Mouse (Mus musculus) myocyte (in vitro differentiated cells): Measurements from ENCODE around the gene Cfap299. TPM values are rescaled to one million over a fixed set of nuclear protein-coding genes. Genes with fewer than 3 reads are reported as not detected.

Experiments
- H3K27me3 ChIP-seq: one replicate; pipeline ENCODE4 v1.6.1; 2011; ENCODE audit not compliant: control insufficient read depth, insufficient read depth, insufficient read length
- H3K36me3 ChIP-seq: one replicate; pipeline ENCODE4 v1.6.1; 2011; ENCODE audit not compliant: control insufficient read depth, insufficient read depth
- H3K4me2 ChIP-seq: one replicate; pipeline ENCODE4 v1.6.1; 2011; ENCODE audit warnings: low read depth, control low read depth
- H3K4me3 ChIP-seq: one replicate; pipeline ENCODE4 v1.5.1; 2011; ENCODE audit warnings: mild to moderate bottlenecking, control low read depth, moderate library complexity
- H3K79me2 ChIP-seq: one replicate; pipeline ENCODE4 v1.6.1; 2011; ENCODE audit not compliant: control insufficient read depth, insufficient read depth
- H3ac ChIP-seq: one replicate; pipeline ENCODE4 v1.6.1; 2011; ENCODE audit not compliant: control insufficient read depth, insufficient read length
- CEBPB ChIP-seq: IDR thresholded peaks from 2 replicates; pipeline ENCODE4 v1.6.1; 2011; ENCODE audit warnings: mild to moderate bottlenecking, moderate library complexity; ENCODE audit not compliant: poor library complexity, insufficient read depth, severe bottlenecking
- E2F4 ChIP-seq: IDR thresholded peaks from one replicate; pipeline ENCODE4 v1.6.1; 2011; ENCODE audit warnings: mild to moderate bottlenecking, control low read depth, moderate library complexity; ENCODE audit not compliant: insufficient read depth
- MAX ChIP-seq: IDR thresholded peaks from one replicate; pipeline ENCODE4 v1.6.1; 2011; ENCODE audit warnings: low read depth, mild to moderate bottlenecking, control low read depth
- MYOD1 ChIP-seq, 3 experiments: IDR thresholded peaks; one replicate each; pipeline ENCODE4 v1.6.1; 2011; ENCODE audit warnings: control low read depth in 2 of 3, low read depth in 2 of 3, mild to moderate bottlenecking in 2 of 3, moderate library complexity in 1 of 3; ENCODE audit not compliant: insufficient read length in 2 of 3, control insufficient read depth in 1 of 3
- MYOG ChIP-seq, 3 experiments: IDR thresholded peaks; one replicate each; pipeline ENCODE4 v1.6.1; 2011; ENCODE audit warnings: control low read depth in 2 of 3, low read depth in 2 of 3, mild to moderate bottlenecking in 2 of 3; ENCODE audit not compliant: insufficient read length in 2 of 3, control insufficient read depth in 1 of 3, insufficient read depth in 1 of 3
- POLR2A ChIP-seq: IDR thresholded peaks from one replicate; pipeline ENCODE4 v1.6.1; 2011; ENCODE audit warnings: low read depth, mild to moderate bottlenecking, control low read depth, moderate library complexity; ENCODE audit not compliant: insufficient read length
- POLR2AphosphoS2 ChIP-seq: IDR thresholded peaks from one replicate; pipeline ENCODE4 v1.6.1; 2011; ENCODE audit warnings: low read depth, control low read depth; ENCODE audit not compliant: insufficient read length
- REST ChIP-seq: IDR thresholded peaks from one replicate; pipeline ENCODE4 v1.6.1; 2011; ENCODE audit warnings: mild to moderate bottlenecking, control low read depth, moderate library complexity; ENCODE audit not compliant: insufficient read depth, insufficient read length
- SRF ChIP-seq: IDR thresholded peaks from one replicate; pipeline ENCODE4 v1.6.1; 2011; ENCODE audit warnings: low read depth; ENCODE audit not compliant: control insufficient read depth, insufficient read length
- TCF12 ChIP-seq: IDR thresholded peaks from one replicate; pipeline ENCODE4 v1.6.1; 2011; ENCODE audit warnings: mild to moderate bottlenecking, control low read depth; ENCODE audit not compliant: poor library complexity, insufficient read depth, severe bottlenecking
- TCF3 ChIP-seq: IDR thresholded peaks from one replicate; pipeline ENCODE4 v1.6.1; 2011; ENCODE audit warnings: low read depth, control low read depth; ENCODE audit not compliant: insufficient read length
- USF1 ChIP-seq: IDR thresholded peaks from one replicate; pipeline ENCODE4 v1.6.1; 2011; ENCODE audit warnings: low read depth, mild to moderate bottlenecking, control low read depth, moderate library complexity
- polyA plus RNA-seq: library from polyadenylated mRNA; unstranded; fragments of >200 nt; fragmentation: generic; extraction: Trizol; gene quantifications from one replicate; pipeline ENCODE4 v1.2.1, GENCODE M21; 2012; ENCODE audit warnings: missing spikeins

Gene Cfap299
- polyA plus RNA-seq, 1 experiment = not detected

GRCm38 (mm10) chr5:98348605-98349004, 19.5 kb downstream of the Cfap299 start:
- Histone ChIP-seq H3K36me3 (no peaks in the 10 kb centered on the region), H3K27me3 (no peaks in the 10 kb centered on the region), H3K4me2 (no peak overlapping the region), H3K79me2 (no peaks in the 10 kb centered on the region), H3K4me3 (no peak overlapping the region), H3ac (no peak overlapping the region)
- no peak for TF ChIP-seq MYOD1 (IDR thresholded peaks at IDR 0.05; ENCODE audit: control insufficient read depth in 1 of 3, insufficient read length in 2 of 3, low read depth in 2 of 3)
- TF ChIP-seq SRF = no peak
- no peak for TF ChIP-seq POLR2AphosphoS2

GRCm38 (mm10) chr5:98359912-98360311, 30.8 kb downstream of the Cfap299 start:
- no peaks in the 10 kb centered on the region for H3K27me3 ChIP-seq
- H3K79me2 ChIP-seq = no peaks in the 10 kb centered on the region
- no peak overlapping the region for H3K4me2 ChIP-seq
- H3ac ChIP-seq = no peak overlapping the region
- TF ChIP-seq POLR2AphosphoS2 (no peak), USF1 (no peak), MAX (no peak), CEBPB (no peak), MYOG (IDR thresholded peaks at IDR 0.05; ENCODE audit: control insufficient read depth in 1 of 3, insufficient read depth in 1 of 3, insufficient read length in 2 of 3, low read depth in 2 of 3) (no peak), POLR2A (no peak), MYOD1 (IDR thresholded peaks at IDR 0.05; ENCODE audit: control insufficient read depth in 1 of 3, insufficient read length in 2 of 3, low read depth in 2 of 3) (no peak), TCF3 (no peak), E2F4 (no peak), REST (no peak), SRF (no peak), TCF12 (no peak)
- H3K4me3 ChIP-seq = no peak overlapping the region
- H3K36me3 ChIP-seq = no peaks in the 10 kb centered on the region

GRCm38 (mm10) chr5:98360792-98361419, 31.8 kb downstream of the Cfap299 start:
- Histone ChIP-seq H3K79me2 (no peaks in the 10 kb centered on the region), H3K36me3 (no peaks in the 10 kb centered on the region), H3K4me2 (no peak overlapping the region), H3ac (no peak overlapping the region), H3K27me3 (no peaks in the 10 kb centered on the region), H3K4me3 (no peak overlapping the region)
- TF ChIP-seq REST (no peak), CEBPB (no peak), MYOG (IDR thresholded peaks at IDR 0.05; ENCODE audit: control insufficient read depth in 1 of 3, insufficient read depth in 1 of 3, insufficient read length in 2 of 3, low read depth in 2 of 3) (no peak), E2F4 (no peak), MAX (no peak), USF1 (no peak), SRF (no peak), TCF3 (no peak), POLR2AphosphoS2 (no peak), POLR2A (no peak), TCF12 (no peak), MYOD1 (IDR thresholded peaks at IDR 0.05; ENCODE audit: control insufficient read depth in 1 of 3, insufficient read length in 2 of 3, low read depth in 2 of 3) (no peak)

GRCm38 (mm10) chr5:98363428-98363827, 34.3 kb downstream of the Cfap299 start:
- Histone ChIP-seq H3K79me2 (no peaks in the 10 kb centered on the region), H3K4me2 (no peak overlapping the region), H3K4me3 (no peak overlapping the region), H3K36me3 (no peaks in the 10 kb centered on the region), H3ac (no peak overlapping the region), H3K27me3 (no peaks in the 10 kb centered on the region)
- no peak for TF ChIP-seq TCF3

GRCm38 (mm10) chr5:98365340-98365739, 36.2 kb downstream of the Cfap299 start:
- Histone ChIP-seq H3K4me2 (no peak overlapping the region), H3ac (no peak overlapping the region), H3K27me3 (no peaks in the 10 kb centered on the region), H3K79me2 (no peaks in the 10 kb centered on the region), H3K36me3 (no peaks in the 10 kb centered on the region), H3K4me3 (no peak overlapping the region)
- TF ChIP-seq E2F4 = no peak

GRCm38 (mm10) chr5:98368822-98369221, 39.7 kb downstream of the Cfap299 start:
- Histone ChIP-seq H3K79me2 (no peaks in the 10 kb centered on the region), H3K4me2 (no peak overlapping the region), H3K27me3 (no peaks in the 10 kb centered on the region), H3K36me3 (no peaks in the 10 kb centered on the region), H3K4me3 (no peak overlapping the region), H3ac (no peak overlapping the region)
- TF ChIP-seq POLR2A = no peak
- TF ChIP-seq MYOD1 (IDR thresholded peaks at IDR 0.05; ENCODE audit: control insufficient read depth in 1 of 3, insufficient read length in 2 of 3, low read depth in 2 of 3) = no peak
- no peak for TF ChIP-seq MAX
- no peak for TF ChIP-seq TCF3
- TF ChIP-seq CEBPB = no peak
- no peak for TF ChIP-seq USF1
- TF ChIP-seq REST = no peak
- no peak for TF ChIP-seq TCF12
- TF ChIP-seq POLR2AphosphoS2 = no peak
- no peak for TF ChIP-seq SRF
- TF ChIP-seq E2F4 = no peak
